Mouse (Mus musculus): ENCODE data around the gene Ppp1r3c. TPM values are rescaled to one million over a fixed set of nuclear protein-coding genes. Genes with fewer than 3 reads are reported as not detected.

Ppp1r3c gene
- total and polyA plus RNA-seq, 2 experiments from 2014 or later, result 44.6 to 56.9 TPM

DNA sequence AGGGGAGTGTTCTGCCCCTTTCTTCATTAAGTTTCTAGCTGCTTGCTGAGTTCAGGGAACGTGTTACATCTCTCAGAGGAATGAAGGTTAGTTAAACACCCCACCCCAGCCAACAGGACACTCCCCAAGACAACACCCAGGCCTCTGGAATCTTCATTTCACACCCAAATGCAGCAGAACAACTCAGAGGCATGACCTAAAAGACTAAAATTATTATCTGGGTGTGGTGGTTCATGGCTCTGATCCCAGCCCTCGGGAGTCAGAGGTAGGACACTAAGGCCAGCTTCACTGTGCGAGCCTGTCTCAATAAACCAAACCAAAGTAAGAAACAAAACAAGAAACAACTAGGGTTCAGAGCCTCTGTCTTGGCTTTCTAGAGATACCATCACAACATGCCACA, 38.3 kb downstream of the Ppp1r3c start:
- Histone ChIP-seq H3K4me2 (ENCODE audit: low read depth, low read length) (no peak overlapping the region), H3K27ac (ENCODE audit: low read depth) (peak overlapping the region; percentile 89; the same call in 1 of the 2 replicates), H3K9ac (replicated peaks; ENCODE audit: low read depth, low read length) (no peak overlapping the region), H3K36me3 (replicated peaks; ENCODE audit: control insufficient read depth, insufficient read depth, low read length) (no peaks in the 10 kb centered on the region), H3K4me3 (ENCODE audit: low read depth, low read length) (no peak overlapping the region), H3K27me3 (ENCODE audit: control insufficient read depth, insufficient read depth, low read length) (no peaks in the 10 kb centered on the region), H3K4me1 (ENCODE audit: control insufficient read depth, insufficient read depth) (peaks cover 37% of the 10 kb centered on the region), H3K9me3 (replicated peaks; ENCODE audit: control insufficient read depth, low read length) (0 out of 2 replicates have a peak, but pooled peaks cover 8% of the 10 kb centered on the region)
- no peak for TF ChIP-seq EP300 (IDR thresholded peaks at IDR 0.05; ENCODE audit: low read depth)
- no peak for TF ChIP-seq CTCF (IDR thresholded peaks at IDR 0.05; ENCODE audit: low read depth)
- 53% methylated on average over 3 of the region's 3 CpGs for WGBS
- ATAC-seq (ENCODE audit: insufficient read depth, low read depth), result peak; percentile 30; the same call in 1 of the 2 replicates
- no peak for DNase-seq (ENCODE audit: low spot score)

- H3K4me1 ChIP-seq (ENCODE audit: control insufficient read depth, insufficient read depth), result peaks cover 33% of the 10 kb centered on the region
- no peaks in the 10 kb centered on the region for H3K36me3 ChIP-seq (replicated peaks; ENCODE audit: control insufficient read depth, insufficient read depth, low read length)
- no peak overlapping the region for H3K4me2 ChIP-seq (ENCODE audit: low read depth, low read length)
- H3K9me3 ChIP-seq (replicated peaks; ENCODE audit: control insufficient read depth, low read length), result 0 out of 2 replicates have a peak, but pooled peaks cover 8% of the 10 kb centered on the region
- H3K9ac ChIP-seq (replicated peaks; ENCODE audit: low read depth, low read length), result 0 out of 2 replicates have a peak overlapping the region, but pooled peaks have one; percentile 28
- 16% methylated on average over 7 of the region's 7 CpGs for WGBS
- no peaks in the 10 kb centered on the region for H3K27me3 ChIP-seq (ENCODE audit: control insufficient read depth, insufficient read depth, low read length)
- H3K4me3 ChIP-seq (ENCODE audit: low read depth, low read length), result no peak overlapping the region
- no peak for TF ChIP-seq EP300 (IDR thresholded peaks at IDR 0.05; ENCODE audit: low read depth)
- no peak for TF ChIP-seq CTCF (IDR thresholded peaks at IDR 0.05; ENCODE audit: low read depth)
- peak overlapping the region; percentile 89 for H3K27ac ChIP-seq (ENCODE audit: low read depth)
- peak; percentile 67 for ATAC-seq (ENCODE audit: insufficient read depth, low read depth)
- peak; percentile 56 for DNase-seq (ENCODE audit: low spot score)
These were observed 39.8 kb downstream of the Ppp1r3c start for GRCm38 (mm10) chr19:36696601-36697122.

DNA sequence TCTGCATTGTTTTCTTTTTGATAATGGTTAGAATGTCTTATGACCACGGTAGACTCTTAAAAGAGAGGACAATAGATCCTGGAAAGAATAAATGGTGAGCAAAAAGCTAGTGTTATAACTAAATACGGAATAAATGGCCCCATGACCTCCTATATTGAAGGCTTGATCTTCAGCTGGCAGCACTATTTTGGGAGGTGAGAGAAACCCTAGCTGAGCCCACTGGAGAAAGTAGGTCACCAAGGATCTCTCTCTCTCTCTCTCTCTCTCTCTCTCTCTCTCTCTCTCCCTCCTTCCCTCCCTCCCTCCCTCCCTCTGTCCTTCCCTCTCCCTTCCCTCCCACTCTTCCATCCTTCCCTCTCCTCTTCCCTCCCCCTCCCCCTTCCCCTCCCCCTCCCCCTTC, 42.9 kb downstream of the Ppp1r3c start:
- Histone ChIP-seq H3K9me3 (replicated peaks; ENCODE audit: control insufficient read depth, low read length) (no peaks in the 10 kb centered on the region), H3K27me3 (ENCODE audit: control insufficient read depth, insufficient read depth, low read length) (no peaks in the 10 kb centered on the region), H3K4me1 (ENCODE audit: control insufficient read depth, insufficient read depth) (peaks cover 49% of the 10 kb centered on the region), H3K4me2 (ENCODE audit: low read depth, low read length) (no peak overlapping the region), H3K4me3 (ENCODE audit: low read depth, low read length) (no peak overlapping the region), H3K36me3 (replicated peaks; ENCODE audit: control insufficient read depth, insufficient read depth, low read length) (no peaks in the 10 kb centered on the region), H3K27ac (ENCODE audit: low read depth) (no peak overlapping the region), H3K9ac (replicated peaks; ENCODE audit: low read depth, low read length) (no peak overlapping the region)
- WGBS, result 55% methylated on average over 2 of the region's 2 CpGs
- no peak for TF ChIP-seq CTCF (IDR thresholded peaks at IDR 0.05; ENCODE audit: low read depth)
- TF ChIP-seq EP300 (IDR thresholded peaks at IDR 0.05; ENCODE audit: low read depth), result no peak
- DNase-seq (ENCODE audit: low spot score) (no peak), ATAC-seq (ENCODE audit: insufficient read depth, low read depth) (no peak)

GRCm38 (mm10) chr19:36691941-36692340, 44.5 kb downstream of the Ppp1r3c start:
- Histone ChIP-seq H3K27me3 (ENCODE audit: control insufficient read depth, insufficient read depth, low read length) (no peaks in the 10 kb centered on the region), H3K9ac (replicated peaks; ENCODE audit: low read depth, low read length) (no peak overlapping the region), H3K4me3 (ENCODE audit: low read depth, low read length) (no peak overlapping the region), H3K27ac (ENCODE audit: low read depth) (no peak overlapping the region), H3K9me3 (replicated peaks; ENCODE audit: control insufficient read depth, low read length) (no peaks in the 10 kb centered on the region), H3K4me2 (ENCODE audit: low read depth, low read length) (no peak overlapping the region), H3K36me3 (replicated peaks; ENCODE audit: control insufficient read depth, insufficient read depth, low read length) (no peaks in the 10 kb centered on the region), H3K4me1 (ENCODE audit: control insufficient read depth, insufficient read depth) (peaks cover 51% of the 10 kb centered on the region)
- ATAC-seq (ENCODE audit: insufficient read depth, low read depth) (no peak), DNase-seq (ENCODE audit: low spot score) (no peak)
- 90% methylated on average over 5 of the region's 5 CpGs for WGBS
- TF ChIP-seq CTCF (IDR thresholded peaks at IDR 0.05; ENCODE audit: low read depth) (no peak), EP300 (IDR thresholded peaks at IDR 0.05; ENCODE audit: low read depth) (no peak)

DNA sequence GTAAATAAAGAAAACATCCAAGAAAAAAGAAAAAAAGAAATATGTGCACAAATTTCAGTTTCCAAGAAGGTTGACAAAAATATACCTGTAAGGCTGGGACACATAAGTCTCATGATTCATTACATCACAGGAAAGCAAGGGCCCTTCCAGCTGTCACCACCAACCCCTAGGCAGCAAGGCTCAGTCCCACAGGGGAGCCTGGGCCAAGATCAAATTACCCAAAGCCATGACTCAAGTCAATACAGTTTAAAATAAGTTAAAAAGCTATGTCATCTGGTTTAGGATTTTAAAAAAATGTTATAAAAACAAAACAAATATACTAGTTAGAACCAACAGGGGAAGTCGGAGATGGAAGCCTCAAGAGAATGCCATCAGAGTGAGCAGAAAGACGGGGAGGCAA, 45.2 kb downstream of the Ppp1r3c start:
- Histone ChIP-seq H3K27ac (ENCODE audit: low read depth) (no peak overlapping the region), H3K4me3 (ENCODE audit: low read depth, low read length) (no peak overlapping the region), H3K9me3 (replicated peaks; ENCODE audit: control insufficient read depth, low read length) (no peaks in the 10 kb centered on the region), H3K4me1 (ENCODE audit: control insufficient read depth, insufficient read depth) (peaks cover 46% of the 10 kb centered on the region), H3K9ac (replicated peaks; ENCODE audit: low read depth, low read length) (no peak overlapping the region), H3K4me2 (ENCODE audit: low read depth, low read length) (no peak overlapping the region), H3K36me3 (replicated peaks; ENCODE audit: control insufficient read depth, insufficient read depth, low read length) (no peaks in the 10 kb centered on the region), H3K27me3 (ENCODE audit: control insufficient read depth, insufficient read depth, low read length) (no peaks in the 10 kb centered on the region)
- ATAC-seq (ENCODE audit: insufficient read depth, low read depth) (no peak), DNase-seq (ENCODE audit: low spot score) (no peak)
- TF ChIP-seq EP300 (IDR thresholded peaks at IDR 0.05; ENCODE audit: low read depth), result no peak
- no peak for TF ChIP-seq CTCF (IDR thresholded peaks at IDR 0.05; ENCODE audit: low read depth)
- WGBS, result 87% methylated on average over 2 of the region's 2 CpGs

- DNase-seq (ENCODE audit: low spot score) (peak; percentile 97), ATAC-seq (ENCODE audit: insufficient read depth, low read depth) (peak; percentile 83)
- Histone ChIP-seq H3K9ac (replicated peaks; ENCODE audit: low read depth, low read length) (peak overlapping the region; percentile 6; the same call in 1 of the 2 replicates), H3K4me3 (ENCODE audit: low read depth, low read length) (no peak overlapping the region), H3K27ac (ENCODE audit: low read depth) (peak overlapping the region; percentile 98), H3K36me3 (replicated peaks; ENCODE audit: control insufficient read depth, insufficient read depth, low read length) (no peaks in the 10 kb centered on the region), H3K27me3 (ENCODE audit: control insufficient read depth, insufficient read depth, low read length) (no peaks in the 10 kb centered on the region), H3K4me2 (ENCODE audit: low read depth, low read length) (peak overlapping the region; percentile 39), H3K9me3 (replicated peaks; ENCODE audit: control insufficient read depth, low read length) (no peaks in the 10 kb centered on the region), H3K4me1 (ENCODE audit: control insufficient read depth, insufficient read depth) (peaks cover 51% of the 10 kb centered on the region)
- TF ChIP-seq CTCF (IDR thresholded peaks at IDR 0.05; ENCODE audit: low read depth), result no peak
- 0 out of 2 replicates have a peak, but pooled peaks have one; percentile 30 for TF ChIP-seq EP300 (IDR thresholded peaks at IDR 0.05; ENCODE audit: low read depth)
- WGBS, result 6% methylated on average over 5 of the region's 5 CpGs
These were observed 47.2 kb downstream of the Ppp1r3c start for GRCm38 (mm10) chr19:36689205-36689604.

Measured in heart, postnatal 0 days (tissue).